Mouse (Mus musculus): ENCODE measurements at regions not wholly inside any gene's neighbourhood (a gene's known extent, or its start where the extent isn't known, plus 50 kb on each side); places are given as distances from the start of the nearest gene placed in this dataset.

- DNase-seq: no peak
Observed at GRCm38 (mm10) chr16:54770871-54771270, 526.9 kb downstream of the Zpld1 start.

GRCm38 (mm10) chr16:54744188-54744587 lies 553.6 kb downstream of the Zpld1 start:
- no peak for DNase-seq

- DNase-seq: no peak
Observed at GRCm38 (mm10) chr16:54733516-54733915, 564.3 kb downstream of the Zpld1 start.

GRCm38 (mm10) chr16:54707880-54708279 lies 589.9 kb downstream of the Zpld1 start:
- no peak for DNase-seq

GRCm38 (mm10) chr16:54682815-54683214 lies 615.0 kb downstream of the Zpld1 start:
- peak; percentile 1 for DNase-seq

GRCm38 (mm10) chr16:54648728-54649525 lies 648.9 kb downstream of the Zpld1 start:
- no peak for DNase-seq

- no peak for DNase-seq
Observed at GRCm38 (mm10) chr16:54647821-54648220, 650.0 kb downstream of the Zpld1 start.

GRCm38 (mm10) chr16:54646252-54646651 lies 651.5 kb downstream of the Zpld1 start:
- DNase-seq: no peak

GRCm38 (mm10) chr16:54629183-54629582 lies 668.6 kb downstream of the Zpld1 start:
- no peak for DNase-seq

GRCm38 (mm10) chr16:54592643-54593042 lies 705.1 kb downstream of the Zpld1 start:
- DNase-seq: no peak
